Mouse (Mus musculus) fibroblast of lung, adult 2 months (primary cell): Measurements from ENCODE around the gene Galc.

ENCODE experiments used
- DNase-seq: peaks from one replicate; pipeline ENCODE4 v3.0.0-alpha.2; 2011; ENCODE audit warnings: low read depth

Galc gene

DNA sequence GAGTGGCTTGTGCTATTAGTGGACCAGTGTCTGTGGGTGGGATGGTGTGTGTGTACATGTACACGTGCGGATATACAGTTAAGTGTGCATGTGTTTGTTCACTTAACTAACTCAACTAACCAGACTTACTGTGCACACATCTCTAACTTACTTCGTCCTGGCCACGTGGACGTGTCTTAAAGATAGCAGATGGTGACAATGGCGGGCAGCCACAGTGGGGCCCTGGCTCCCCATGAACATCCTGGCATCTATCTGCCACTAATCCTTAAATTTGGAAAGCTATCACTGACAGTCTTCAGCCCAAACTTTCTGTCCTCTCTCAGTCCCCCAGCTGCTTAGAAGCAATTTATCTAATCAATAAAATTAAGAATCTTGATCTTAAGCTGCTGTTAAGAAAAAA lies 78.5 kb downstream of the Galc start:
- no peak for DNase-seq

DNA sequence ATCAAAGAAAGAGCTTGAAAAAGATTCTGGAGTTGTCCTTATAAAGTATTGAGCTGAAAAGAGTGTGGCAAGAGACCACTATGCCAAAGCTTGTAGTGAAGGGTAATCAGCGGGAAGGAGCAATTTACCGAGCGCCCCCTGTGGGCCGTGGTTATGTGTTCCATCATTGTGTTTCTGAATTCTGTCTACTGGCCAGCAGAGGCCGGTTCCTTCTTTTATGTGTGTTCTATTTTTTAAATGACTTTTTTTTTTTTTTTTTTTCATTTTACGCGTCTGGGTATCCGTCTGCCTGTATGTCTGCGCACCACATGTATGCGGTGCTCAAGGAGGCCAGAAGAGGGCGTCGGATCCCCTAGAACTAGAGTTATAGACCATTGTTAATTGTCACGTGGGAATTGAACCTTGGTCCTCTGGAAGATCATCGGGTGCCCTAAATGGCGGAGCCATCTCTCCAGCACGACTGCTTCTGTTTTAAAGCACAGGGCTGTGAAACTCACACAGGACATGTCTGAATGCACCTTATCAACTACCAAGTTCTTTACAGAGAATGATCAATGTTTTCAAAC lies 78.9 kb downstream of the Galc start:
- DNase-seq, result no peak

GRCm38 (mm10) chr12:98179496-98179895 lies 79.8 kb downstream of the Galc start:
- DNase-seq, result no peak

GRCm38 (mm10) chr12:98176632-98177031 lies 82.6 kb downstream of the Galc start:
- no peak for DNase-seq

DNA sequence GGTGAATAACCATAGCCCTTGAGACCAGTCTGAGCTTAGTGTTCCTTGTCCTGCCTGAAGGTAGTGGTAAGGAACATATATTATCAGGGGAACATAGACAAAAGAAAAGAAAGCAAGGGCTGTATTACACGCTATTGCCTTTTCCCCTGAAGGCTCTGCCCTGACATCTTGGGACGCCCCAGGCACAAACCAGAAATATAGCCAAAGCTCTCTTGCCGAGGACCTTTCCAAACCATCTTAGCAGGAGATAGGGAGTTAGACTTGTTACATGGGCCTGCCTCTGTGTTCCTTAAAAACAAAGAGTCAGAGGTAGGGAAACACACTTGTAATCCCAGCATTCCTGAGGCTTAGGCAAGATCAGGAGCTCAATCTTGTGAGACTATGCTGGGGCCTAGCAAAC lies 97.4 kb downstream of the Galc start:
- no peak for DNase-seq

GRCm38 (mm10) chr12:98160867-98161266 lies 98.4 kb downstream of the Galc start:
- no peak for DNase-seq
